Mouse (Mus musculus) G1E (cell line): ENCODE measurements around the gene Dnajb4. TPM values are rescaled to one million over a fixed set of nuclear protein-coding genes. Genes with fewer than 3 reads are reported as not detected.

Experiments
- ATAC-seq: 2 replicates; pipeline ENCODE4 v1.8.0; 2016; ENCODE audit warnings: mild to moderate bottlenecking; ENCODE audit not compliant: insufficient number of reproducible peaks, poor library complexity, low FRiP score, severe bottlenecking; ENCODE audit errors: extremely low read depth
- DNase-seq: peaks from one replicate; pipeline ENCODE4 v3.0.0; 2012; ENCODE audit warnings: low spot score
- H3K27me3 ChIP-seq: 2 replicates; pipeline ENCODE4 v1.6.1; 2012; ENCODE audit warnings: mild to moderate bottlenecking, low read length, inconsistent platforms; ENCODE audit not compliant: insufficient read depth
- H3K36me3 ChIP-seq: replicated peaks from 2 replicates; pipeline ENCODE3; 2012; ENCODE audit warnings: mild to moderate bottlenecking, inconsistent platforms
- H3K4me1 ChIP-seq: 2 replicates; pipeline ENCODE4 v1.6.1; 2012; ENCODE audit warnings: low read depth, low read length, inconsistent platforms, mixed read lengths; ENCODE audit not compliant: insufficient read depth
- H3K4me3 ChIP-seq: 2 replicates; pipeline ENCODE4 v1.5.1; 2012; ENCODE audit warnings: low read depth, mild to moderate bottlenecking, inconsistent platforms, low read length, moderate library complexity, mixed read lengths
- H3K9me3 ChIP-seq: replicated peaks from 2 replicates; pipeline ENCODE4 v1.6.1; 2012; ENCODE audit warnings: inconsistent platforms
- CTCF ChIP-seq: IDR thresholded peaks from 2 replicates; pipeline ENCODE4 v1.5.1; 2012; ENCODE audit warnings: low read depth, low read length, inconsistent platforms, mixed read lengths
- GATA1 ChIP-seq: IDR thresholded peaks from 2 replicates; pipeline ENCODE4 v1.6.1; 2012; ENCODE audit warnings: borderline replicate concordance, low read length, inconsistent platforms, mixed read lengths
- GATA2 ChIP-seq: IDR thresholded peaks from 2 replicates; pipeline ENCODE4 v1.6.1; 2012; ENCODE audit warnings: low read depth, low read length, inconsistent platforms, borderline replicate concordance
- POLR2AphosphoS5 ChIP-seq: IDR thresholded peaks from 2 replicates; pipeline ENCODE4 v1.6.1; 2012; ENCODE audit warnings: low read depth, low read length, inconsistent platforms; ENCODE audit not compliant: insufficient replicate concordance
- TAL1 ChIP-seq: conservative IDR thresholded peaks from 2 replicates; pipeline ENCODE4 v1.6.1; 2012; ENCODE audit warnings: low read depth, low read length, inconsistent platforms, mixed read lengths
- polyA plus RNA-seq: library from polyadenylated mRNA; stranded (reverse); fragments of >175 nt; gene quantifications from 2 replicates; pipeline ENCODE4 v1.2.3, GENCODE M21; 2012
- total RNA-seq, 2 experiments: library from RNA; stranded (forward) in 1 of 2; stranded (reverse) in 1 of 2; fragments of 200-1000 nt in 1 of 2; fragments of >200 nt in 1 of 2; fragmentation: Nextera tagmentation in 1 of 2; gene quantifications; 2 replicates each; pipeline ENCODE4 v1.2.3; 2014 to 2017

The Dnajb4 gene
- total and polyA plus RNA-seq, 3 experiments: 1.3 to 27.3 (median 26.4) TPM

- peaks cover 10% of the 10 kb centered on the region for H3K4me1 ChIP-seq
- TF ChIP-seq GATA2: no peak
- TF ChIP-seq GATA1: no peak
- no peak for TF ChIP-seq POLR2AphosphoS5
- no peak for TF ChIP-seq TAL1
- ATAC-seq: no peak
Observed at GRCm38 (mm10) chr3:152193177-152193576, 16.9 kb downstream of the Dnajb4 start.

GRCm38 (mm10) chr3:152192238-152192931 lies 17.7 kb downstream of the Dnajb4 start:
- Histone ChIP-seq H3K9me3 (no peaks in the 10 kb centered on the region), H3K36me3 (peaks cover 2% of the 10 kb centered on the region), H3K4me3 (peak overlapping the region; percentile 64), H3K4me1 (peaks cover 8% of the 10 kb centered on the region), H3K27me3 (no peaks in the 10 kb centered on the region)
- no peak for ATAC-seq
- DNase-seq: no peak
- TF ChIP-seq CTCF (no peak), POLR2AphosphoS5 (no peak), GATA1 (no peak), TAL1 (no peak), GATA2 (no peak)

More at GRCm38 (mm10) chr3:152193177-152193576, 16.9 kb downstream of the Dnajb4 start:
- Histone ChIP-seq H3K4me3 (peak overlapping the region; percentile 60), H3K9me3 (no peaks in the 10 kb centered on the region), H3K27me3 (no peaks in the 10 kb centered on the region), H3K36me3 (peaks cover 2% of the 10 kb centered on the region)
- no peak for DNase-seq

GRCm38 (mm10) chr3:152191791-152192237 lies 18.3 kb downstream of the Dnajb4 start:
- H3K4me3 ChIP-seq: peak overlapping the region; percentile 64
- H3K36me3 ChIP-seq: peaks cover 3% of the 10 kb centered on the region
- no peak for DNase-seq
- H3K27me3 ChIP-seq: no peaks in the 10 kb centered on the region
- TF ChIP-seq POLR2AphosphoS5 (no peak), TAL1 (no peak), CTCF (no peak), GATA1 (no peak), GATA2 (no peak)
- H3K9me3 ChIP-seq: no peaks in the 10 kb centered on the region
- peaks cover 5% of the 10 kb centered on the region for H3K4me1 ChIP-seq
- ATAC-seq: peak; percentile 25; the same call in 1 of the 2 replicates

- H3K4me3 ChIP-seq: peak overlapping the region; percentile 66
- no peak for TF ChIP-seq TAL1
- TF ChIP-seq GATA1: no peak
- TF ChIP-seq CTCF: no peak
- no peak for TF ChIP-seq GATA2
- no peak for TF ChIP-seq POLR2AphosphoS5
- H3K4me1 ChIP-seq: peaks cover 5% of the 10 kb centered on the region
- no peaks in the 10 kb centered on the region for H3K9me3 ChIP-seq
- DNase-seq (no peak), ATAC-seq (no peak; the same call in 1 of the 2 replicates)
- peaks cover 11% of the 10 kb centered on the region for H3K36me3 ChIP-seq
- no peaks in the 10 kb centered on the region for H3K27me3 ChIP-seq
Observed at GRCm38 (mm10) chr3:152190679-152191477, 19.2 kb downstream of the Dnajb4 start.

- Histone ChIP-seq H3K4me3 (no peak overlapping the region), H3K36me3 (peaks cover 19% of the 10 kb centered on the region), H3K27me3 (no peaks in the 10 kb centered on the region), H3K9me3 (no peaks in the 10 kb centered on the region), H3K4me1 (peaks cover 5% of the 10 kb centered on the region)
- TF ChIP-seq TAL1 (no peak), GATA2 (no peak), GATA1 (no peak), CTCF (no peak), POLR2AphosphoS5 (no peak)
- no peak for DNase-seq
- no peak for ATAC-seq
Observed at GRCm38 (mm10) chr3:152189306-152189705, 20.8 kb downstream of the Dnajb4 start.

GRCm38 (mm10) chr3:152186106-152186505 lies 24.0 kb downstream of the Dnajb4 start:
- no peak for ATAC-seq
- TF ChIP-seq CTCF (no peak), GATA1 (no peak), TAL1 (no peak), GATA2 (no peak), POLR2AphosphoS5 (no peak)
- Histone ChIP-seq H3K9me3 (no peaks in the 10 kb centered on the region), H3K4me3 (no peak overlapping the region), H3K4me1 (peaks cover 4% of the 10 kb centered on the region), H3K36me3 (peaks cover 28% of the 10 kb centered on the region), H3K27me3 (no peaks in the 10 kb centered on the region)
- DNase-seq: no peak
